Mouse (Mus musculus): Measurements from ENCODE around the gene Prkag3. TPM values are rescaled to one million over a fixed set of nuclear protein-coding genes. Genes with fewer than 3 reads are reported as not detected.

Gene Prkag3
- total RNA-seq, 2 experiments from 2014 or later = not detected

GRCm38 (mm10) chr1:74782045-74782444 lies 33.0 kb upstream of the Prkag3 start:
- no peak for TF ChIP-seq CTCF (IDR thresholded peaks at IDR 0.05)
- Histone ChIP-seq H3K4me3 (no peak overlapping the region), H3K27ac (no peak overlapping the region)
- intact Hi-C loops (cut with DNase I) = no loop called here
- no peak for DNase-seq (ENCODE audit: extremely low spot score in 1 of 2, low spot score in 2 of 2)

- intact Hi-C loops (cut with DNase I) = no loop called here
- TF ChIP-seq CTCF (IDR thresholded peaks at IDR 0.05) = no peak
- Histone ChIP-seq H3K27ac (no peak overlapping the region), H3K4me3 (no peak overlapping the region)
- DNase-seq (ENCODE audit: extremely low spot score in 1 of 2, low spot score in 2 of 2) = no peak
Measured at GRCm38 (mm10) chr1:74778934-74779486, 30.0 kb upstream of the Prkag3 start.

GRCm38 (mm10) chr1:74775816-74776215 lies 26.8 kb upstream of the Prkag3 start:
- H3K27ac ChIP-seq = no peak overlapping the region
- DNase-seq (ENCODE audit: extremely low spot score in 1 of 2, low spot score in 2 of 2) = no peak
- peak; percentile 44 for TF ChIP-seq CTCF (IDR thresholded peaks at IDR 0.05)
- intact Hi-C loops (cut with DNase I) = no loop called here
- no peak overlapping the region for H3K4me3 ChIP-seq

GRCm38 (mm10) chr1:74774062-74774461 lies 25.0 kb upstream of the Prkag3 start:
- DNase-seq (ENCODE audit: extremely low spot score in 1 of 2, low spot score in 2 of 2) = no peak
- no peak for TF ChIP-seq CTCF (IDR thresholded peaks at IDR 0.05)
- H3K4me3 ChIP-seq = no peak overlapping the region
- H3K27ac ChIP-seq = no peak overlapping the region
- intact Hi-C loops (cut with DNase I) = no loop called here

- intact Hi-C loops (cut with DNase I) = no loop called here
- no peak overlapping the region for H3K27ac ChIP-seq
- no peak for TF ChIP-seq CTCF (IDR thresholded peaks at IDR 0.05)
- no peak overlapping the region for H3K4me3 ChIP-seq
- peak in 1 of 2 experiments; percentile 36 for DNase-seq (ENCODE audit: extremely low spot score in 1 of 2, low spot score in 2 of 2)
Measured at GRCm38 (mm10) chr1:74773136-74773535, 24.1 kb upstream of the Prkag3 start.

GRCm38 (mm10) chr1:74771931-74772620 lies 23.1 kb upstream of the Prkag3 start:
- intact Hi-C loops (cut with DNase I) = no loop called here
- H3K4me3 ChIP-seq = peak overlapping the region; percentile 38
- no peak overlapping the region for H3K27ac ChIP-seq
- no peak for DNase-seq (ENCODE audit: extremely low spot score in 1 of 2, low spot score in 2 of 2)
- TF ChIP-seq CTCF (IDR thresholded peaks at IDR 0.05) = no peak

GRCm38 (mm10) chr1:74771845-74771930 lies 22.7 kb upstream of the Prkag3 start, which contains the start of gene Wnt6:
TSS of gene Wnt6 (plus strand) at chr1:74771892.
- intact Hi-C loops (cut with DNase I) = no loop called here
- no peak for DNase-seq (ENCODE audit: extremely low spot score in 1 of 2, low spot score in 2 of 2)
- peak within 1 kb of the TSS; percentile 38 for H3K4me3 ChIP-seq
- no peak within 1 kb of the TSS for H3K27ac ChIP-seq
- TF ChIP-seq CTCF (IDR thresholded peaks at IDR 0.05) = no peak

- intact Hi-C loops (cut with DNase I) = no loop called here
- H3K4me3 ChIP-seq = peak overlapping the region; percentile 38
- no peak for TF ChIP-seq CTCF (IDR thresholded peaks at IDR 0.05)
- no peak for DNase-seq (ENCODE audit: extremely low spot score in 1 of 2, low spot score in 2 of 2)
- H3K27ac ChIP-seq = no peak overlapping the region
Measured at GRCm38 (mm10) chr1:74771467-74771844, 22.4 kb upstream of the Prkag3 start.

- H3K4me3 ChIP-seq = no peak overlapping the region
- no peak overlapping the region for H3K27ac ChIP-seq
- intact Hi-C loops (cut with DNase I) = no loop called here
- DNase-seq (ENCODE audit: extremely low spot score in 1 of 2, low spot score in 2 of 2) = no peak
- no peak for TF ChIP-seq CTCF (IDR thresholded peaks at IDR 0.05)
Measured at GRCm38 (mm10) chr1:74770727-74771466, 21.9 kb upstream of the Prkag3 start.

- peak; percentile 68 to 74 for DNase-seq (ENCODE audit: extremely low spot score in 1 of 2, low spot score in 2 of 2)
- TF ChIP-seq CTCF (IDR thresholded peaks at IDR 0.05) = peak; percentile 72
- intact Hi-C loops (cut with DNase I) = loop anchor here (1.0 to 5.0 kb wide), 2 partner anchors 45 to 254 kb away; no protein-coding TSS in a partner anchor
- H3K27ac ChIP-seq = no peak overlapping the region
- H3K4me3 ChIP-seq = no peak overlapping the region
Measured at GRCm38 (mm10) chr1:74763081-74763480, 14.1 kb upstream of the Prkag3 start.

GRCm38 (mm10) chr1:74759773-74760172 lies 10.8 kb upstream of the Prkag3 start:
- intact Hi-C loops (cut with DNase I) = loop anchor here (1.0 to 5.0 kb wide), 3 partner anchors 114 to 299 kb away; no protein-coding TSS in a partner anchor
- DNase-seq (ENCODE audit: extremely low spot score in 1 of 2, low spot score in 2 of 2) = no peak
- peak; percentile 72 for TF ChIP-seq CTCF (IDR thresholded peaks at IDR 0.05)
- Histone ChIP-seq H3K27ac (no peak overlapping the region), H3K4me3 (no peak overlapping the region)

GRCm38 (mm10) chr1:74754175-74754785 lies 5.3 kb upstream of the Prkag3 start:
- H3K4me3 ChIP-seq = no peak overlapping the region
- no peak overlapping the region for H3K27ac ChIP-seq
- no peak for DNase-seq (ENCODE audit: extremely low spot score in 1 of 2, low spot score in 2 of 2)
- no peak for TF ChIP-seq CTCF (IDR thresholded peaks at IDR 0.05)
- intact Hi-C loops (cut with DNase I) = no loop called here

Measured in left cerebral cortex, adult 2 months (tissue).